ENCODE assay signal across 7 mouse cellular contexts in genomic region chr14:34768373-34768772, GRCm38 (mm10). TPM values are rescaled to one million over a fixed set of nuclear protein-coding genes. Genes with fewer than 3 reads are reported as not detected.
DNase-seq lines count a peak whose midpoint lies in the region; ATAC-seq lines count a peak whose summit lies in the region.

No protein-coding gene starts in this region.

- peak overlapping the region; percentile 98 for H3K4me2 ChIP-seq in intestine, embryonic 16.5 days (ENCODE audit: low read depth, low read length)
- H3K4me2 ChIP-seq in midbrain, embryonic 11.5 days: peak overlapping the region; percentile 92

- H3K9me3 ChIP-seq in intestine, embryonic 16.5 days (ENCODE audit: control insufficient read depth, low read length): no peaks in the 10 kb centered on the region
- H3K9me3 ChIP-seq in limb, embryonic 10.5 days (replicated peaks): no peaks in the 10 kb centered on the region
- H3K9me3 ChIP-seq in midbrain, embryonic 11.5 days (ENCODE audit: control insufficient read depth, low read length): no peaks in the 10 kb centered on the region

- H3K27me3 ChIP-seq in intestine, embryonic 16.5 days (replicated peaks; ENCODE audit: control insufficient read depth, insufficient read depth, low read length): no peaks in the 10 kb centered on the region
- H3K27me3 ChIP-seq in limb, embryonic 10.5 days (ENCODE audit: low read depth, poor library complexity, severe bottlenecking): peaks cover 19% of the 10 kb centered on the region
- H3K27me3 ChIP-seq in midbrain, embryonic 11.5 days (ENCODE audit: control insufficient read depth, insufficient read depth, low read length): peaks cover 4% of the 10 kb centered on the region; the same call in 1 of the 2 replicates

- no peak overlapping the region for H3K27ac ChIP-seq in intestine, embryonic 16.5 days (ENCODE audit: low read length)
- H3K27ac ChIP-seq in limb, embryonic 10.5 days: no peak overlapping the region
- no peak overlapping the region for H3K27ac ChIP-seq in midbrain, embryonic 11.5 days (ENCODE audit: low read depth, low read length)

- H3K36me3 ChIP-seq in intestine, embryonic 16.5 days (ENCODE audit: control insufficient read depth, insufficient read depth, low read length): no peaks in the 10 kb centered on the region
- no peaks in the 10 kb centered on the region for H3K36me3 ChIP-seq in limb, embryonic 10.5 days
- H3K36me3 ChIP-seq in midbrain, embryonic 11.5 days (ENCODE audit: control insufficient read depth, insufficient read depth, low read length): no peaks in the 10 kb centered on the region

- peak; percentile 66 for DNase-seq in adrenal gland, adult 8-10 months
- peak; percentile 77 for DNase-seq in embryo, embryonic 9.5 days (ENCODE audit: extremely low spot score)
- peak; percentile 72 for DNase-seq in limb, embryonic 10.5 days (ENCODE audit: low spot score)
- DNase-seq in midbrain, embryonic 11.5 days (ENCODE audit: low spot score, missing footprints): peak; percentile 97
- DNase-seq in skeletal muscle tissue, adult 2 months (ENCODE audit: low read depth, low spot score): peak; percentile 32

- peak; percentile 70 for ATAC-seq in granulocyte monocyte progenitor cell, adult 5-6 weeks (replicated peaks; ENCODE audit: poor library complexity, severe bottlenecking)
- ATAC-seq in intestine, embryonic 16.5 days: peak; percentile 66
- peak; percentile 68 for ATAC-seq in midbrain, embryonic 11.5 days (ENCODE audit: low FRiP score)

- H3K9ac ChIP-seq in intestine, embryonic 16.5 days (ENCODE audit: low read depth, low read length): no peak overlapping the region
- H3K9ac ChIP-seq in midbrain, embryonic 11.5 days (ENCODE audit: low read length): no peak overlapping the region

- H3K4me1 ChIP-seq in intestine, embryonic 16.5 days (ENCODE audit: control insufficient read depth, insufficient read depth, low read length): peaks cover 21% of the 10 kb centered on the region
- H3K4me1 ChIP-seq in limb, embryonic 10.5 days: peaks cover 30% of the 10 kb centered on the region
- peaks cover 3% of the 10 kb centered on the region for H3K4me1 ChIP-seq in midbrain, embryonic 11.5 days (ENCODE audit: control insufficient read depth, insufficient read depth, low read length)

- 1% methylated on average over 10 of the region's 10 CpGs for WGBS in intestine, embryonic 16.5 days
- 1% methylated on average over 10 of the region's 10 CpGs for WGBS in limb, embryonic 10.5 days
- 2% methylated on average over 10 of the region's 10 CpGs for WGBS in midbrain, embryonic 11.5 days

- H3K4me3 ChIP-seq in intestine, embryonic 16.5 days (ENCODE audit: low read length): peak overlapping the region; percentile 54
- H3K4me3 ChIP-seq in limb, embryonic 10.5 days: peak overlapping the region; percentile 62
- H3K4me3 ChIP-seq in midbrain, embryonic 11.5 days (ENCODE audit: low read depth, low read length): peak overlapping the region; percentile 47

RNA-seq across cellular contexts. Expression of gene Grid1, which starts 51.5 kb away (rescaled TPM):
- 1 to 10 TPM; 1.3 to 1.7 (median 1.4) TPM for total RNA-seq in adrenal gland, adult 8-10 months (2022)
- total RNA-seq in granulocyte monocyte progenitor cell, adult 5-6 weeks (2014; fragmentation: Nextera tagmentation): not detected in 2 replicates
- total RNA-seq in granulocyte monocyte progenitor cell, adult 5-6 weeks (2017): not detected in 2 replicates
- polyA plus RNA-seq in intestine, embryonic 16.5 days (2015; fragmentation: Nextera tagmentation; extraction: Ambion mirVana): 0.15 and 0.16 TPM in 2 replicates
- 0.05 and 0.06 TPM in 2 replicates for polyA plus RNA-seq in limb, embryonic 10.5 days (2016; fragmentation: Nextera tagmentation; extraction: Ambion mirVana)
- 0.55 and 0.61 TPM in 2 replicates for polyA plus RNA-seq in midbrain, embryonic 11.5 days (2014; fragmentation: Nextera tagmentation; extraction: Ambion mirVana)

Comparison
In these comparisons a context has a peak if more than half of its experiments do, and no peak if none do; other contexts are left out.
1. DNase-seq: peak in every context shown above with its lines; median percentile 97 in midbrain, embryonic 11.5 days; 77 in embryo, embryonic 9.5 days; 72 in limb, embryonic 10.5 days; 66 in adrenal gland, adult 8-10 months; 32 in skeletal muscle tissue, adult 2 months.